12 mouse cellular contexts compared by ENCODE assay signal in genomic region chr14:20616421-20616820, GRCm38 (mm10). TPM values are rescaled to one million over a fixed set of nuclear protein-coding genes. Genes with fewer than 3 reads are reported as not detected.
A peak's percentile ranks its signal among the peaks of the same experiment; 100 is the strongest.
DNase-seq lines count a peak whose midpoint lies in the region; ATAC-seq and TF ChIP-seq lines count a peak whose summit lies in the region.
"Had no signal": no experiment of that assay in that cellular context is flagged by ENCODE, and none has a peak within 500 bp of the region (broad histone marks: within the 10 kb centered on the region; RNA-seq: fewer than 3 reads in every experiment).

No protein-coding gene starts in this region.

- no peak for TF ChIP-seq CTCF in lung, postnatal 0 days (IDR thresholded peaks at IDR 0.05)

- 17% methylated on average over 2 of the region's 2 CpGs for WGBS in lung, postnatal 0 days
- WGBS in intestine, embryonic 16.5 days = 24% methylated on average over 2 of the region's 2 CpGs

- no peak overlapping the region for H3K9ac ChIP-seq in lung, postnatal 0 days (replicated peaks; ENCODE audit: low read depth)
- H3K9ac ChIP-seq in intestine, embryonic 16.5 days (ENCODE audit: low read depth, low read length) = no peak overlapping the region

- no peak overlapping the region for H3K4me2 ChIP-seq in lung, postnatal 0 days (replicated peaks; ENCODE audit: low read depth, low read length)
- no peak overlapping the region for H3K4me2 ChIP-seq in intestine, embryonic 16.5 days (ENCODE audit: low read depth, low read length)

- 0 out of 2 replicates have a peak, but pooled peaks have one; percentile 23 for TF ChIP-seq EP300 in lung, postnatal 0 days (IDR thresholded peaks at IDR 0.05)

- H3K27ac ChIP-seq in lung, postnatal 0 days (ENCODE audit: low read length) = 0 out of 2 replicates have a peak overlapping the region, but pooled peaks have one; percentile 32
- no peak overlapping the region for H3K27ac ChIP-seq in intestine, embryonic 16.5 days (ENCODE audit: low read length)

- peaks cover 3% of the 10 kb centered on the region; the same call in 1 of the 2 replicates for H3K4me1 ChIP-seq in lung, postnatal 0 days (ENCODE audit: insufficient read depth, low read depth, low read length)
- H3K4me1 ChIP-seq in intestine, embryonic 16.5 days (ENCODE audit: control insufficient read depth, insufficient read depth, low read length) = 0 out of 2 replicates have a peak, but pooled peaks cover 4% of the 10 kb centered on the region

- no peaks in the 10 kb centered on the region for H3K36me3 ChIP-seq in lung, postnatal 0 days (ENCODE audit: insufficient read depth, low read length)
- H3K36me3 ChIP-seq in intestine, embryonic 16.5 days (ENCODE audit: control insufficient read depth, insufficient read depth, low read length) = no peaks in the 10 kb centered on the region

- no peaks in the 10 kb centered on the region for H3K9me3 ChIP-seq in lung, postnatal 0 days (ENCODE audit: low read length)
- H3K9me3 ChIP-seq in intestine, embryonic 16.5 days (ENCODE audit: control insufficient read depth, low read length) = no peaks in the 10 kb centered on the region

- no peak overlapping the region for H3K4me3 ChIP-seq in lung, postnatal 0 days (ENCODE audit: low read depth, low read length)
- H3K4me3 ChIP-seq in intestine, embryonic 16.5 days (ENCODE audit: low read length) = no peak overlapping the region

- no peaks in the 10 kb centered on the region for H3K27me3 ChIP-seq in lung, postnatal 0 days (replicated peaks; ENCODE audit: insufficient read depth, low read length)
- H3K27me3 ChIP-seq in intestine, embryonic 16.5 days (replicated peaks; ENCODE audit: control insufficient read depth, insufficient read depth, low read length) = no peaks in the 10 kb centered on the region

- DNase-seq in adrenal gland, postnatal 10 days = peak; percentile 28
- DNase-seq in adrenal gland, postnatal 25 days = no peak
- peak; percentile 26 to 35 for DNase-seq in kidney, postnatal 36 days
- no peak for DNase-seq in kidney, adult 11 months
- peak; percentile 52 for DNase-seq in ZHBTc4 (ENCODE audit: low read depth, low spot score)
- peak; percentile 65 for DNase-seq in lung, postnatal 0 days (ENCODE audit: low spot score)
- no peak for DNase-seq in left cerebral cortex, adult 8-10 months (ENCODE audit: low spot score in 2 of 2)
- DNase-seq: gastrocnemius, postnatal 14 days had no signal

- ATAC-seq in lung, postnatal 0 days = peak; percentile 58
- ATAC-seq in intestine, embryonic 16.5 days = no peak

RNA-seq across cellular contexts. Expression of gene Usp54, which starts 24.4 kb away (rescaled TPM):
- 10 to 100 TPM; 12.6 to 13.1 TPM for total RNA-seq in adrenal gland, postnatal 10 days (2021)
- 13.2 and 16.7 TPM in 2 replicates for total RNA-seq in adrenal gland, postnatal 25 days (2021)
- polyA plus RNA-seq in lung, postnatal 0 days (2015; fragmentation: Nextera tagmentation; extraction: Ambion mirVana) = 3.9 and 5.0 TPM in 2 replicates
- 10 to 100 TPM; 52.2 to 58.6 (median 54.9) TPM for total RNA-seq in left cerebral cortex, adult 8-10 months (2022)
- 3.1 and 3.3 TPM in 2 replicates for polyA plus RNA-seq in intestine, embryonic 16.5 days (2015; fragmentation: Nextera tagmentation; extraction: Ambion mirVana)

RNA-seq across cellular contexts. Expression of gene Myoz1, which starts 39.9 kb away (rescaled TPM):
- total RNA-seq in adrenal gland, postnatal 10 days (2021) = 10 to 100 TPM; 27.5 to 61.9 TPM
- not detected in 2 replicates for total RNA-seq in adrenal gland, postnatal 25 days (2021)
- polyA plus RNA-seq in lung, postnatal 0 days (2015; fragmentation: Nextera tagmentation; extraction: Ambion mirVana) = 0.38 and 0.40 TPM in 2 replicates
- total RNA-seq in left cerebral cortex, adult 8-10 months (2022) = 1 to 10 TPM in 2 of 4 experiments, under 1 TPM in 1, not detected in 1; 0.27 to 1.2 (median 1.1) TPM
- 0.26 and 0.53 TPM in 2 replicates for polyA plus RNA-seq in intestine, embryonic 16.5 days (2015; fragmentation: Nextera tagmentation; extraction: Ambion mirVana)
- total RNA-seq: left cerebral cortex, postnatal 14 days had no signal
- polyA plus RNA-seq: cerebellum, adult 2 months; intestine, embryonic 14.5 days had no signal

RNA-seq across cellular contexts. Expression of gene Synpo2l, which starts 51.7 kb away (rescaled TPM):
- 10 to 100 TPM in 1 of 2 experiments, 1 to 10 TPM in 1; 5.8 to 14.5 TPM for total RNA-seq in adrenal gland, postnatal 10 days (2021)
- total RNA-seq in adrenal gland, postnatal 25 days (2021) = 0.18 TPM in 1 of 2 replicates, not detected in the other
- 0.63 and 0.96 TPM in 2 replicates for polyA plus RNA-seq in lung, postnatal 0 days (2015; fragmentation: Nextera tagmentation; extraction: Ambion mirVana)
- under 1 TPM; 0.23 to 0.57 (median 0.47) TPM for total RNA-seq in left cerebral cortex, adult 8-10 months (2022)
- polyA plus RNA-seq in intestine, embryonic 16.5 days (2015; fragmentation: Nextera tagmentation; extraction: Ambion mirVana) = 0.10 and 0.20 TPM in 2 replicates

RNA-seq across cellular contexts. Expression of gene Sec24c, which starts 57.7 kb away (rescaled TPM):
- 100 to 1,000 TPM; 120 to 130 TPM for total RNA-seq in adrenal gland, postnatal 10 days (2021)
- total RNA-seq in adrenal gland, postnatal 25 days (2021) = 119 and 125 TPM in 2 replicates
- 37.6 and 40.1 TPM in 2 replicates for polyA plus RNA-seq in lung, postnatal 0 days (2015; fragmentation: Nextera tagmentation; extraction: Ambion mirVana)
- total RNA-seq in left cerebral cortex, adult 8-10 months (2022) = 100 to 1,000 TPM in 1 of 4 experiments, 10 to 100 TPM in 3; 87.9 to 102 (median 99.5) TPM
- polyA plus RNA-seq in intestine, embryonic 16.5 days (2015; fragmentation: Nextera tagmentation; extraction: Ambion mirVana) = 92.7 and 106 TPM in 2 replicates

Comparison
In these comparisons a context has a peak if more than half of its experiments do, and no peak if none do; other contexts are left out.
1. DNase-seq: peak in adrenal gland, postnatal 10 days (single experiment), kidney, postnatal 36 days (2 of 2), ZHBTc4 (single experiment) and lung, postnatal 0 days (single experiment); none in adrenal gland, postnatal 25 days (single experiment), kidney, adult 11 months (single experiment) and left cerebral cortex, adult 8-10 months (0 of 2).
2. RNA of gene Myoz1, which starts 39.9 kb away (total RNA-seq): 27.5 to 61.9 TPM in adrenal gland, postnatal 10 days; 0.27 to 1.2 TPM in left cerebral cortex, adult 8-10 months and not detected in adrenal gland, postnatal 25 days; every median in the first group is over 10 times any median in the second.